Mouse (Mus musculus) gastrocnemius, adult 2 months (tissue): ENCODE data around the gene Rita1. TPM values are rescaled to one million over a fixed set of nuclear protein-coding genes. Genes with fewer than 3 reads are reported as not detected.

Source experiments
- DNase-seq: peaks from one replicate; pipeline ENCODE4 v3.0.0; 2022
- H3K27ac ChIP-seq: fragments of 200-600 bp; 2 replicates; pipeline ENCODE4 v1.8.1; 2022; ENCODE audit warnings: mild to moderate bottlenecking
- H3K4me3 ChIP-seq: fragments of 200-600 bp; 2 replicates; pipeline ENCODE4 v1.8.1; 2022; ENCODE audit warnings: mild to moderate bottlenecking, moderate library complexity
- CTCF ChIP-seq: fragments of 200-600 bp; IDR thresholded peaks from 2 replicates; pipeline ENCODE4 v1.8.1; 2022; ENCODE audit warnings: antibody characterized with exemption, mild to moderate bottlenecking, moderate library complexity
- intact Hi-C: fragments of 180-260 bp; cut with DNase I; formaldehyde crosslinking; loops from one replicate; pipeline ENCODE4 v1.15.1; 2025
- total RNA-seq, 2 experiments: library from RNA; stranded (reverse); gene quantifications; 2 replicates each; pipeline ENCODE4 v1.2.3; 2021

Rita1 gene
- total RNA-seq, 2 experiments from 2014 or later = 4.9 to 6.6 TPM

- no peak for TF ChIP-seq CTCF
- peak; percentile 95 for DNase-seq
- H3K4me3 ChIP-seq = peak overlapping the region; percentile 49
- intact Hi-C loops = loop anchor here (1.0 to 2.0 kb wide), 2 partner anchors 16 to 26 kb away; partner anchors contain the start of genes Iqcd and Tpcn1
- H3K27ac ChIP-seq = peak overlapping the region; percentile 89
Observed at GRCm38 (mm10) chr5:120562956-120563913, 49.2 kb downstream of the Rita1 start.

- peak overlapping the region; percentile 96 for H3K27ac ChIP-seq
- no peak for TF ChIP-seq CTCF
- intact Hi-C loops = no loop called here
- peak overlapping the region; percentile 63 for H3K4me3 ChIP-seq
- DNase-seq = peak; percentile 95
Observed at GRCm38 (mm10) chr5:120560616-120561311, 51.6 kb downstream of the Rita1 start.

GRCm38 (mm10) chr5:120560129-120560615, 52.2 kb downstream of the Rita1 start:
- no peak for DNase-seq
- Histone ChIP-seq H3K4me3 (peak overlapping the region; percentile 63), H3K27ac (peak overlapping the region; percentile 96)
- no peak for TF ChIP-seq CTCF
- intact Hi-C loops = no loop called here

GRCm38 (mm10) chr5:120558762-120559161, 53.6 kb downstream of the Rita1 start:
- TF ChIP-seq CTCF = no peak
- intact Hi-C loops = no loop called here
- peak overlapping the region; percentile 15 for H3K4me3 ChIP-seq
- DNase-seq = peak; percentile 56
- H3K27ac ChIP-seq = peak overlapping the region; percentile 96

- no peak for DNase-seq
- Histone ChIP-seq H3K27ac (peak overlapping the region; percentile 96), H3K4me3 (no peak overlapping the region; the same call in 1 of the 2 replicates)
- intact Hi-C loops = no loop called here
- no peak for TF ChIP-seq CTCF
Observed at GRCm38 (mm10) chr5:120558041-120558440, 54.3 kb downstream of the Rita1 start.

- Histone ChIP-seq H3K27ac (no peak overlapping the region; the same call in 1 of the 2 replicates), H3K4me3 (no peak overlapping the region)
- no peak for DNase-seq
- intact Hi-C loops = no loop called here
- no peak for TF ChIP-seq CTCF
Observed at GRCm38 (mm10) chr5:120555871-120556270, 56.5 kb downstream of the Rita1 start.

GRCm38 (mm10) chr5:120550673-120551072, 61.7 kb downstream of the Rita1 start:
- Histone ChIP-seq H3K27ac (no peak overlapping the region), H3K4me3 (no peak overlapping the region)
- DNase-seq = no peak
- no peak for TF ChIP-seq CTCF
- intact Hi-C loops = no loop called here

GRCm38 (mm10) chr5:120550137-120550536, 62.3 kb downstream of the Rita1 start:
- no peak overlapping the region for H3K4me3 ChIP-seq
- H3K27ac ChIP-seq = no peak overlapping the region
- intact Hi-C loops = no loop called here
- no peak for DNase-seq
- TF ChIP-seq CTCF = no peak

GRCm38 (mm10) chr5:120548236-120548850, 64.0 kb downstream of the Rita1 start:
- H3K27ac ChIP-seq = no peak overlapping the region
- no peak for TF ChIP-seq CTCF
- intact Hi-C loops = no loop called here
- no peak overlapping the region for H3K4me3 ChIP-seq
- no peak for DNase-seq

Other genes starting within 250 kb of the Rita1 start
- not detected for gene Lhx5, start 180.9 kb downstream of the Rita1 start, total RNA-seq
- gene Sdsl, start 139.8 kb downstream of the Rita1 start, total RNA-seq = 1 to 10 TPM in 1 of 2 experiments, under 1 TPM in 1; 0.41 to 1.1 TPM
- under 1 TPM; 0.26 to 0.70 TPM for gene Sds, start 136.1 kb downstream of the Rita1 start, total RNA-seq
- 10 to 100 TPM; 33.7 to 47.8 TPM for gene Plbd2, start 109.0 kb downstream of the Rita1 start, total RNA-seq
- 10 to 100 TPM in 1 of 2 experiments, 1 to 10 TPM in 1; 8.1 to 10.5 TPM for gene Slc8b1, start 101.4 kb downstream of the Rita1 start, total RNA-seq
- 10 to 100 TPM; 42.7 to 44.8 TPM for gene Tpcn1, start 23.9 kb downstream of the Rita1 start, total RNA-seq
- gene Iqcd, start 23.6 kb downstream of the Rita1 start, total RNA-seq = not detected
- 10 to 100 TPM; 16.9 to 17.7 TPM for gene Ddx54, start 150 bp upstream of the Rita1 start, total RNA-seq
- not detected for gene Cfap73, start 21.6 kb upstream of the Rita1 start, total RNA-seq
- gene Rasal1, start 36.2 kb upstream of the Rita1 start, total RNA-seq = not detected
- gene Dtx1, start 99.3 kb upstream of the Rita1 start, total RNA-seq = under 1 TPM; 0.45 to 0.54 TPM
- gene Oas2, start 137.3 kb upstream of the Rita1 start, total RNA-seq = under 1 TPM; 0.10 to 0.28 TPM
- gene Oas3, start 165.1 kb upstream of the Rita1 start, total RNA-seq = under 1 TPM in 1 of 2 experiments, not detected in 1; 0.06 TPM
- not detected for gene Oas1e, start 182.9 kb upstream of the Rita1 start, total RNA-seq
- gene Oas1c, start 199.9 kb upstream of the Rita1 start, total RNA-seq = under 1 TPM; 0.17 to 0.28 TPM
- not detected for gene Oas1f, start 234.8 kb upstream of the Rita1 start, total RNA-seq
- not detected for gene Oas1h, start 248.8 kb upstream of the Rita1 start, total RNA-seq